Mouse (Mus musculus) liver, adult 2 months (tissue): ENCODE data around the gene Piga.

Experiments used
- CTCF ChIP-seq: fragments of 200-500 bp; IDR thresholded peaks from 2 replicates; pipeline ENCODE4 v1.5.1; 2011; ENCODE audit warnings: low read depth, low read length, control low read depth
- POLR2A ChIP-seq: fragments of 200-500 bp; IDR thresholded peaks from 2 replicates; pipeline ENCODE4 v1.6.1; 2011; ENCODE audit warnings: low read length, control low read depth; ENCODE audit not compliant: insufficient read depth; ENCODE audit errors: extremely low read depth

DNA sequence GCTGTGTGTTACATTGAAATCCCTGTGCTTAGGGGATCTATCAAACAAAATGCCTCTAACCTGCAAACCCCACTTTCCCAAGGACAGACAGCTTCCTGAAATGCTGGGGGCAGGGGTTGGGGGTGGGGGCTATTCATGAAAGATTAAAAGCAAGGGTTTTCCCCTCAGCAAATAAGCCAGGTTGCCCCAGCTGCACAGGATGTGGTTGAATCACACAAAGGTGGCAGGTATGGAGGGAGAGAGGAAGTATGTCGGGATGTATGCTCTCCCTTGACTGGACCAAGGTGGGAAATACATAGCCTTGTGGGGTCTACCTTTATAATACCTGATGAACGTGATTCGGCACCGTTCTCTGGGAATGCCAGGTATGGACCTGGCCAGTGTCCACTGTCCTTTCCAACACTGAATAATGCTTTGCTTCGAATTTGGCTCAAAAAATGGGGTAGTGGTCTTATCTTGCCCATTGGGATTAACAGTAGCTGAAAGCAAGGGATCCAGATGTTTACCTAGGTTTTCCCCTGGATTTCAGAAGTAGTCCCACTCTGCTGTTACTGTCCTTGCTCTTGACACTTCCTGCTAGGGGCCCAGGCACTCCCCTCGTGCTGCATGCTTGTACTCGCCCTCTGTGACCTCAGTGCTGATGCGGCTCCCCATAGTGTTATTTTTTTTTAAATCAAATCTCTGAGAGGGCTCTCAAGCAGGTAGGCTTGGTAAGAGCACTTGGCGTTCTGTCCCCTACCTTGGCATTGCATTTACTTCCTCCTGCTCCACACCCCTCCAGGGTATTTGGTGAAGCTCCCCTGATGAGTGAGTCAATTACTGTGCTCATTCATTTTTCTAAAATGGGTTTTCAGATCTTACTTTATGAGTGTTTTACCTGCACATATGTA, 13.2 kb upstream of the Piga start:
- TF ChIP-seq CTCF (no peak), POLR2A (no peak)
